9 mouse cellular contexts compared by ENCODE assay signal in genomic region chr13:60486105-60486504, GRCm38 (mm10).
DNase-seq lines count a peak whose midpoint lies in the region; ATAC-seq lines count a peak whose summit lies in the region.
"Had no signal": no experiment of that assay in that cellular context is flagged by ENCODE, and none has a peak within 500 bp of the region (broad histone marks: within the 10 kb centered on the region; RNA-seq: fewer than 3 reads in every experiment).

No protein-coding gene starts in this region.

- no peak overlapping the region for H3K4me3 ChIP-seq in hindbrain, embryonic 15.5 days
- no peak overlapping the region for H3K4me3 ChIP-seq in hindbrain, embryonic 14.5 days (replicated peaks; ENCODE audit: low read length)
- H3K4me3 ChIP-seq in kidney, embryonic 15.5 days (replicated peaks), result no peak overlapping the region

- no peak overlapping the region for H3K27ac ChIP-seq in hindbrain, embryonic 15.5 days (replicated peaks)
- H3K27ac ChIP-seq in hindbrain, embryonic 14.5 days, result no peak overlapping the region
- peak overlapping the region; percentile 41; the same call in 1 of the 2 replicates for H3K27ac ChIP-seq in kidney, embryonic 15.5 days

- WGBS in hindbrain, embryonic 15.5 days, result 75% methylated on average over 2 of the region's 2 CpGs
- 87% methylated on average over 2 of the region's 2 CpGs for WGBS in hindbrain, embryonic 14.5 days
- 63% methylated on average over 2 of the region's 2 CpGs for WGBS in kidney, embryonic 15.5 days

- peaks cover 4% of the 10 kb centered on the region; the same call in 1 of the 2 replicates for H3K27me3 ChIP-seq in hindbrain, embryonic 15.5 days
- 0 out of 2 replicates have a peak, but pooled peaks cover 4% of the 10 kb centered on the region for H3K27me3 ChIP-seq in hindbrain, embryonic 14.5 days (ENCODE audit: control insufficient read depth, insufficient read depth, low read length)
- no peaks in the 10 kb centered on the region for H3K27me3 ChIP-seq in kidney, embryonic 15.5 days
- H3K27me3 ChIP-seq: CH12.LX had no signal

- DNase-seq in hindbrain, embryonic 14.5 days (ENCODE audit: low spot score), result no peak
- peak; percentile 67 for DNase-seq in adrenal gland, postnatal 10 days
- DNase-seq in fibroblast of lung, adult 2 months (ENCODE audit: low read depth), result peak; percentile 85
- DNase-seq in frontal cortex, postnatal 25 days (ENCODE audit: low spot score in 2 of 2), result no peak
- DNase-seq in MN1 (ENCODE audit: low spot score), result no peak

- H3K9ac ChIP-seq in hindbrain, embryonic 15.5 days, result no peak overlapping the region
- H3K9ac ChIP-seq in hindbrain, embryonic 14.5 days, result no peak overlapping the region
- no peak overlapping the region for H3K9ac ChIP-seq in kidney, embryonic 15.5 days

- H3K4me1 ChIP-seq in hindbrain, embryonic 15.5 days (replicated peaks), result peaks cover 15% of the 10 kb centered on the region
- H3K4me1 ChIP-seq in hindbrain, embryonic 14.5 days (replicated peaks; ENCODE audit: control insufficient read depth, insufficient read depth, low read length), result 0 out of 2 replicates have a peak, but pooled peaks cover 6% of the 10 kb centered on the region
- peaks cover 32% of the 10 kb centered on the region for H3K4me1 ChIP-seq in kidney, embryonic 15.5 days

- no peaks in the 10 kb centered on the region for H3K9me3 ChIP-seq in hindbrain, embryonic 15.5 days
- H3K9me3 ChIP-seq in hindbrain, embryonic 14.5 days (ENCODE audit: control insufficient read depth, low read length), result no peaks in the 10 kb centered on the region
- no peaks in the 10 kb centered on the region for H3K9me3 ChIP-seq in kidney, embryonic 15.5 days (replicated peaks)

- ATAC-seq in hindbrain, embryonic 15.5 days (ENCODE audit: low FRiP score, low read depth), result peak; percentile 31; the same call in 1 of the 2 replicates
- ATAC-seq in hindbrain, embryonic 14.5 days (ENCODE audit: low FRiP score), result no peak
- ATAC-seq in kidney, embryonic 15.5 days (replicated peaks; ENCODE audit: low FRiP score), result no peak
- no peak for ATAC-seq in megakaryocyte-erythroid progenitor cell, adult 5-6 weeks (replicated peaks; ENCODE audit: low FRiP score, low TSS enrichment, poor library complexity, severe bottlenecking)

- H3K4me2 ChIP-seq in hindbrain, embryonic 15.5 days, result no peak overlapping the region
- H3K4me2 ChIP-seq in hindbrain, embryonic 14.5 days (replicated peaks), result no peak overlapping the region
- no peak overlapping the region for H3K4me2 ChIP-seq in kidney, embryonic 15.5 days

- no peaks in the 10 kb centered on the region for H3K36me3 ChIP-seq in hindbrain, embryonic 15.5 days
- H3K36me3 ChIP-seq in hindbrain, embryonic 14.5 days (replicated peaks; ENCODE audit: control insufficient read depth, insufficient read depth), result no peaks in the 10 kb centered on the region
- no peaks in the 10 kb centered on the region for H3K36me3 ChIP-seq in kidney, embryonic 15.5 days

Comparison
In these comparisons a context has a peak if more than half of its experiments do, and no peak if none do; other contexts are left out.
1. DNase-seq: peak in adrenal gland, postnatal 10 days (single experiment) and fibroblast of lung, adult 2 months (single experiment); none in hindbrain, embryonic 14.5 days (single experiment), frontal cortex, postnatal 25 days (0 of 2) and MN1 (single experiment).